Mouse (Mus musculus) activated CD4-positive, CD25-positive, alpha-beta regulatory T cell, adult 4 months (primary cell): ENCODE data around the gene Bicral. TPM values are rescaled to one million over a fixed set of nuclear protein-coding genes. Genes with fewer than 3 reads are reported as not detected.

Experiments used
- ATAC-seq: one replicate; pipeline ENCODE4 v1.8.0; 2017
- polyA plus RNA-seq, 2 experiments: library from polyadenylated mRNA; unstranded; fragments of 100-300 nt; shearing (Covaris generic); gene quantifications; one replicate each; pipeline ENCODE4 v1.2.1; 2017

The Bicral gene
- polyA plus RNA-seq, 2 experiments from 2014 or later: 8.3 to 8.5 TPM

DNA sequence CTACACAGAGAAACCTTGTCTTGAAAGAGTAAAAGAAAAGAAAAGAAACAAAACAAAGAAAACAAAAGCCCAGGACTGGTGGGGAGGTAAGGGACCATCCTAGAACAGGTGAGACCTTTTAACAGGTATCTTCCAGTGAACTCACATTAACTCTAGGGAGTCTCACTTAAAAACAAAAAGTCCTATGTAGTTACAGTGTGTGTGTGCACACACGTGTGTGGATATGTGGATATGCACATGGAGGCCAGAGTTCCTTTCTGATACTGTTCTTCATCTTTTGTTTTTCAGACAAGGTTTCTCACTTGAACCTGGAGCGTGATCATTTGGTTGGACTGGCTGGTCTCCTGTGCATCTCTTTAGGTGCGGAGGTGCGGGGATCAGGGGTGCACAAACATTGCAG lies 107.7 kb downstream of the Bicral start:
- no peak for ATAC-seq

DNA sequence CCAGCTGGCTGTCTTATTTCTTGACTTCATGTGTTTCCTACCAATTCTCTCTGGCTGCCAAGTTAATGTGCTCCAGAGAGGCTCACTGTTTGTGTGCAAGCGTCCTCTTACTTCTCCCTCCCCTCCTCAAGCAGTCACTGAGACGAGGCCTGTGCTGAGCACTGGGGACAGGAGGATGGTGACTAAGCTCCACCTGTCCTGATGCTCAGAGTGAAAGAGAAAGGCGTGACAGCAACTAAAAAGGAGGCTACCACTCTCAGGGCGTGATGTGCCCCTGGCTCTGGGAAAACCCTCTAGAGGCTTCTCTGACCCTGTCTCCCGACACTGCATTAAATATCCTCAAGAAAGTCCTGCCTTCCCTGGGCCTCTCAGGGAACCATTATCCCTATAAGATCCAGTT lies 109.0 kb downstream of the Bicral start:
- no peak for ATAC-seq

Other genes starting within 250 kb of the Bicral start
- gene Ptk7, start 229.0 kb downstream of the Bicral start, polyA plus RNA-seq: under 1 TPM in 1 of 2 experiments, not detected in 1; 0.22 TPM
- gene Klc4, start 212.5 kb downstream of the Bicral start, polyA plus RNA-seq: 10 to 100 TPM in 1 of 2 experiments, 1 to 10 TPM in 1; 5.6 to 11.2 TPM
- 10 to 100 TPM; 67.3 to 68.4 TPM for gene Mrpl2, start 212.3 kb downstream of the Bicral start, polyA plus RNA-seq
- gene Cul7, start 208.1 kb downstream of the Bicral start, polyA plus RNA-seq: 1 to 10 TPM; 2.8 to 4.1 TPM
- gene Rrp36, start 184.1 kb downstream of the Bicral start, polyA plus RNA-seq: 10 to 100 TPM; 44.0 to 48.0 TPM
- gene Mea1, start 179.7 kb downstream of the Bicral start, polyA plus RNA-seq: 100 to 1,000 TPM; 164 to 197 TPM
- 10 to 100 TPM; 22.0 to 28.7 TPM for gene Klhdc3, start 177.6 kb downstream of the Bicral start, polyA plus RNA-seq
- 10 to 100 TPM; 21.9 to 30.2 TPM for gene Ppp2r5d, start 153.4 kb downstream of the Bicral start, polyA plus RNA-seq
- gene Pex6, start 147.0 kb downstream of the Bicral start, polyA plus RNA-seq: 1 to 10 TPM; 2.9 to 4.0 TPM
- gene Gnmt, start 129.3 kb downstream of the Bicral start, polyA plus RNA-seq: under 1 TPM; 0.54 to 0.83 TPM
- gene Cnpy3, start 106.3 kb downstream of the Bicral start, polyA plus RNA-seq: 10 to 100 TPM; 19.2 to 21.6 TPM
- gene Ptcra, start 94.8 kb downstream of the Bicral start, polyA plus RNA-seq: not detected
- gene 2310039H08Rik, start 85.8 kb downstream of the Bicral start, polyA plus RNA-seq: 10 to 100 TPM; 20.0 to 25.1 TPM
- gene Rpl7l1, start 75.8 kb downstream of the Bicral start, polyA plus RNA-seq: 100 to 1,000 TPM; 144 to 146 TPM
- 10 to 100 TPM; 10.4 to 12.4 TPM for gene Tbcc, start 32.2 kb upstream of the Bicral start, polyA plus RNA-seq
- not detected for gene Prph2, start 52.0 kb upstream of the Bicral start, polyA plus RNA-seq
- gene Ubr2, start 152.1 kb upstream of the Bicral start, polyA plus RNA-seq: 10 to 100 TPM; 14.1 to 20.1 TPM